Mouse (Mus musculus) embryonic fibroblast, embryonic 13.5 days (primary cell): ENCODE results near the gene Mylk. TPM values are rescaled to one million over a fixed set of nuclear protein-coding genes. Genes with fewer than 3 reads are reported as not detected.
A peak's percentile ranks its signal among the peaks of the same experiment; 100 is the strongest.
"Not testable (repeated sequence)": the region's sequence is repeated elsewhere in the genome, so short reads cannot be mapped to it uniquely, and the experiment has no call there.

Experiments used
- H3K27ac ChIP-seq: 2 replicates; pipeline ENCODE4 v1.5.1; 2012; ENCODE audit warnings: low read length, control low read depth, inconsistent platforms; ENCODE audit not compliant: insufficient read depth
- H3K4me1 ChIP-seq: 2 replicates; pipeline ENCODE4 v1.6.1; 2011; ENCODE audit warnings: low read length; ENCODE audit not compliant: control insufficient read depth, insufficient read depth
- H3K4me3 ChIP-seq: 2 replicates; pipeline ENCODE4 v1.5.1; 2011; ENCODE audit warnings: mild to moderate bottlenecking, control low read depth, low read length; ENCODE audit not compliant: insufficient read depth
- CTCF ChIP-seq: IDR thresholded peaks from 2 replicates; pipeline ENCODE4 v1.5.1; 2011; ENCODE audit warnings: mild to moderate bottlenecking, control low read depth, low read length, moderate library complexity, borderline replicate concordance; ENCODE audit not compliant: insufficient read depth
- POLR2A ChIP-seq: IDR thresholded peaks from 2 replicates; pipeline ENCODE4 v1.6.1; 2011; ENCODE audit warnings: low read depth, mild to moderate bottlenecking, control low read depth, low read length, moderate library complexity
- polyA plus RNA-seq: library from polyadenylated mRNA; stranded (reverse); fragments of >200 nt; gene quantifications from 2 replicates; pipeline ENCODE4 v1.2.4, GENCODE M21; 2011; ENCODE audit warnings: low read depth; ENCODE audit not compliant: missing spikeins, insufficient read length

Mylk gene
- 49.0 and 60.8 TPM in 2 replicates for polyA plus RNA-seq

DNA sequence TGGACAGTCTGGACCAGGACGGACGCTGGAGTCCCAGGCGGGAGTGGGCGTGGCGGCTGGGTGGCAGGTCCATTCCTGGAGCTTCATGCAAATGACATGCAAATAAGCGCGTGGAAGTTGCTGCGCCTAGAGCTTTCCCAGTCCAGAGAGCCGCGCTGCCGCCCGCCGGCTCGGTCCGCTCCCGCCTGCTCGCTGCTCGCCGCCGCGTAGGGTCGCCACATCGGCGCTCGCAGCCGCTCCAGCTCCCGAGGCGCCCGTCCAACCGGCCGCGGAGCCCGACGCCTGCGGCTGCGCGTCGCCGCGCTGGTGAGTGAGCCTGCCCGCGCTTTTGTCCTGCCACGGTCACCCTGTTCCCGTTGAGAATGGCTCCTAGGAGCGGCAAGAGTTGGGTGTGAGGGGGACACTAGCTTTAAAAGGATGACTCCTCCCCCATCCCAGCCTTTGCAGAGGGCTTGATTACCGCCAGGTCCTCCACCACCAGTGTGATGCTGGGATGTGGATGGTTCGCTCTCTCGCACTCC is at the start of gene Mylk:
TSS of gene Mylk (plus strand) at position 146 of the 521 bp plus-strand sequence.
- no peak for TF ChIP-seq CTCF
- TF ChIP-seq POLR2A = peak; percentile 87
- H3K4me3 ChIP-seq = peak within 1 kb of the TSS; percentile 44
- 0 out of 2 replicates have a peak, but pooled peaks cover 3% of the 10 kb centered on the region for H3K4me1 ChIP-seq
- no peak within 1 kb of the TSS for H3K27ac ChIP-seq

GRCm38 (mm10) chr16:34698721-34699120 is 46.3 kb upstream of the Mylk start:
- H3K27ac ChIP-seq, H3K4me1 ChIP-seq, H3K4me3 ChIP-seq: not testable (repeated sequence)

DNA sequence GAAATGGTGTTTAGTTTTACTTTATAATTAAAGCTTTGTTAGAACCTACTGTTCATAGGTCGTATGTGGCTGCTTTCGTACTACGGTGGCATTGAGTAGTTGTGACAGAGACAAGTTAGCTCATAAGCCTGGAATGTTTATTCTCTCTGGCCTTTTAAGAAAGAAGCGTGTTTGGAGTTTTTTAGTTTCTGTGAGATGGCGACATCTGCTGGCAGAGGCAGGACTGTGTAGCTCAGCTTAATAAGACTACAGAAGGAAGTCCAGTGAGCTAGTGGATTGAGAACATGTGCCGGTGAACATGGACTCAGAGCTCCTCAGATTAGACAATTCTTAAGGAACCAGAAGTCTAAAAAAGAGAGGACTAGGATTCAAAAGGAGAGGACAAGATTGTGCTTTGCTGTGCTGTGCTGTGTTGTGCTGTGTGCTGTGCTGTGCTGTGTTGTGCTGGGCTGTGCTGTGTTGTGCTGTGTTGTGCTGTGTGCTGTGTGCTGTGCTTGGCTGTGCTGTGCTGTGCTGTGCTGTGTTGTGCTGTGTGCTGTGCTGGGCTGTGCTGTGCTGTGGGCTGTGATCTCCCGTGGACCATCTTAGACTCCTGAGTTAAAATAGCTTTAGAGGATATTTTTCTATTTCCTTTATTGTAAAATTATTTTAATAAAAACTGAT is 44.7 kb upstream of the Mylk start:
- H3K4me1 ChIP-seq = no peaks in the 10 kb centered on the region
- TF ChIP-seq POLR2A (no peak), CTCF (no peak; the same call in 1 of the 2 replicates)
- no peak overlapping the region for H3K4me3 ChIP-seq
- no peak overlapping the region for H3K27ac ChIP-seq

DNA sequence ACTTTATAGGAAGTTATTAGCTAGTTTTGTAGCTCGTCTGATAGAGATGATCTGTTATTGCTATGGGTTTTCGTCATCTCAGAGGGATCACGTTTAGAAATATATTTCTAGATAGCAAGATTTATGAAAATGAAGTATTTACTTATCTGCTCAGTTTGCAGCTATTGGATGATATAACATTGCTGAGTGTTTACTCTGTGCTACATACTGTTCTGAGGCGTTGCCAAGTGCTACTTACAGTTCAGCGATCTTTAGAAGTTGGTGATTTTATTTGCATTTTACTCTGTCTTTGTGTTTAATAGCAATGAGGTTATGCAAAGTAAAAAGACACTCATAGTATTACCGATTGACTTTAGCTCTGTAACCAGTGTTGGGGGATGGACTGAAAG is 44.2 kb upstream of the Mylk start:
- H3K4me3 ChIP-seq = no peak overlapping the region
- no peaks in the 10 kb centered on the region for H3K4me1 ChIP-seq
- TF ChIP-seq CTCF (no peak), POLR2A (no peak)
- H3K27ac ChIP-seq = no peak overlapping the region

DNA sequence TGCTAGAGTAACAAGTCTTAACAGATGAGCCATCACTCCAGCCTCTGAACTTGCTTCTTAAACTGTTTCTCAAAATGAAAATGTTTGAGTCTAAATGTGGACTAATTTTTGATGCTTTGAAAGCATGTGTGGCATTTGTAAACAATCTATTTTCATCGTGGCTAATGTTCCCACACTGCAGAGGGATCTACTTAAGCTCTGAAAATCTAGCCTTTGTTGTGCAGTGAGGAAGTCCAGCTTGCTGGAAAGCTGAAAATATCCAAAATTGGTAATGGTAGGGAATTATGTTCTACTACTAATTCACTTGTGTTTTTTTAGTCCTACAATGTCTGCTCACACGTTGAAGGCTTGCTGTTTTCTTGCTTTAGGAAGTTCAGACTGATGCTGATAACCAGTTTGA is 39.0 kb upstream of the Mylk start:
- H3K27ac ChIP-seq = peak overlapping the region; percentile 12; the same call in 1 of the 2 replicates

GRCm38 (mm10) chr16:34706487-34706946 is 38.5 kb upstream of the Mylk start:
- Histone ChIP-seq H3K4me3 (no peak overlapping the region), H3K4me1 (no peaks in the 10 kb centered on the region), H3K27ac (peak overlapping the region; percentile 66; the same call in 1 of the 2 replicates)
- no peak for TF ChIP-seq POLR2A
- TF ChIP-seq CTCF = no peak

More for the DNA sequence above, 39.0 kb upstream of the Mylk start:
- Histone ChIP-seq H3K4me1 (no peaks in the 10 kb centered on the region), H3K4me3 (no peak overlapping the region)
- TF ChIP-seq CTCF (no peak), POLR2A (no peak)

DNA sequence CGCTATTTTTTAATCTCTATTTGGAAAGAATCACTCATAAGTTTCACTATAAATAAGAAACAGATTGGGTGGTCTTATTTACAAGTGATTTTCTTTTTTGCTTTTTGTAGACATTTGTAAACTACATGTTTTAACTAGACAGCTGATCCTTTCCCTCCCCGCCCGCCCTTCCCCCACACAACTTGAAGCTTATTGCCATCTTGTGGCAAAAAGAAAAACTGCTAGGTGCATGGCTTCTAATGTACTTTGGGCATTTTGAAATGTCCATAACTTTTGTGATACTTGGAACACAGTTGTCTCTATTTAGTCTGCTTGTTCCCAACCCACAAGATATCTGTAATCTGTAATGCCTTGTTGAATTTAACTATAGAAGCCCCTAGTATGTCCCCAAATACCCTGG is 33.5 kb upstream of the Mylk start:
- no peak overlapping the region for H3K4me3 ChIP-seq
- no peaks in the 10 kb centered on the region for H3K4me1 ChIP-seq
- no peak for TF ChIP-seq CTCF
- no peak for TF ChIP-seq POLR2A
- no peak overlapping the region for H3K27ac ChIP-seq

DNA sequence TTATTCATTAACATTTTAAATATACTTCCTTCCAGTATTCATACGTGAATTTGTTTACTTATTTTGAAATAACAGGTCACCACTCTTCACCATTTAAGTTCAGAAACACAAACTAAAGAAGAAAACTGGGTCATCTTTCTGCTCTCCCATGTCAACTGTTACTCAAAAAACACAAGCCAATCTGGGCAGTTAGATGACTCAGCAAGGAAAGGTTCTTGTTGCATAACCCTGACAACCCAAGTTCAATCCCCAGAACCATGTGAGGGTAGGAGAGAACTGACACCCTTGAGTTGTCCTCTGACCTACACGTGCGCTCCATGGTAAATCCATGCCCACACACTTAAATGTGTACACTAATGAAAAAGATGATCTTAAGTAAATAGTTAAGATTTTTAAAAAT is 19.9 kb upstream of the Mylk start:
- Histone ChIP-seq H3K27ac (no peak overlapping the region), H3K4me3 (no peak overlapping the region), H3K4me1 (peaks cover 3% of the 10 kb centered on the region; the same call in 1 of the 2 replicates)
- TF ChIP-seq CTCF = no peak
- TF ChIP-seq POLR2A = no peak

- not testable (repeated sequence) for H3K4me3 ChIP-seq, H3K4me1 ChIP-seq, H3K27ac ChIP-seq
Observed at GRCm38 (mm10) chr16:34728610-34729009, 16.4 kb upstream of the Mylk start.

- H3K27ac ChIP-seq = no peak overlapping the region
- peaks cover 3% of the 10 kb centered on the region; the same call in 1 of the 2 replicates for H3K4me1 ChIP-seq
- no peak for TF ChIP-seq CTCF
- no peak for TF ChIP-seq POLR2A
- no peak overlapping the region for H3K4me3 ChIP-seq
Observed at GRCm38 (mm10) chr16:34729371-34729770, 15.6 kb upstream of the Mylk start.
